Mouse (Mus musculus) ovary, postnatal 14 days (tissue): ENCODE measurements at regions not wholly inside any gene's neighbourhood (a gene's known extent, or its start where the extent isn't known, plus 50 kb on each side); places are given as distances from the start of the nearest gene placed in this dataset.

Source experiments
- DNase-seq: peaks from one replicate; pipeline ENCODE4 v3.0.0; 2022; ENCODE audit warnings: low spot score

DNA sequence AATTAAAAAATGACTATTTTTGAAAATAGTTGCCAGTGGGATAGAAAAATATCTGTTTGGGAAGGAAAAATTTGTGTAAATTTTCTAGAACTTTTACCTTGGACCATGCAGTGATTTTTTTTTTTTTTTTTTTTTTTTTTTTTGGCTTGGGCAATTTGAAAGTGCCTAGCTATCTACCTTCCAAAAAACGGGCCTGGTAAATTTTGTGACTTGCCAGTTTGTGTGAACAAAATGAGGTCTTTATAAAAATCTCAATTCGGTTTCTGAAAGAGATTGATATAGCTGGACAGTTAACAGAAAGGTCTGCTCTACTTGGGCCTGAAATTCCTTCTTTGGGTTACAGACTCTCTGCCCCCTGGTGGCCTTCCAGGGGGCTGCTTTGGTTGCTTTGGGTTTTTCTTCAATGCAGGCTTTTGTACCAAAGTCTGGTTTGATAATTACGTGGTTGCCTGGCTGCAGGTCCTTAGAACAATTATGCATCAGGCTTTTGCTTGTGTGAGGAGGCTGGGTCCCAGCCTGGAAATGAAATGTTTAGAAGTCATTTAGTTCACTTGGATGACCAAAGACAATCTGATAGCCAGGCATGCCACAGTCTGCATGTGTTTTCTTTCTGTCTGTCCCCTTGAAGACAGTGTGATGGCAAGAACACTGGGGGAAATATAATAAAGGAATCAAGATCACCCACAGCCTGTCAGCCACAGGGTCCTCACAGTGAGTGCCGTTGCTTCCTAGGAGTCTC is 75.6 kb upstream of the Jazf1 start:
- peak; percentile 20 for DNase-seq

DNA sequence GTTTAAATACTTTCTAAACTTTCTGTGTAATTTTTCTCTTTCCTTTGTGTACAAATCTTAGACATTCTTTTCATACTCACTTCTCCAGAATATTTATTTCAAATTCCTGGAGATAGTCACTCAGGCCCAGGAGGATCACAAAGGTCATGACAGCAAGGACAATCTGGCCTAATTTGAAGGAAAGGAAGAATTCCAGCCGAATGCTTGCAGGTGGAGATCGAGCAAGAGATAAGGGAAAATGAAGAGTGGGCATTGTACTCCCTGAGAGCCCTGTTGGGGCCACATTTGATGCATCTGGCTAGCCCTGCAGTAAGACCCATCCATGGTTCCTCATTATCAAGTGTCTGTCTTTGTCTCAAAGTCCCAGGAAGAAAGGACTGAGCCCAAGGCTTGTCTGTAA is 66.0 kb upstream of the Jazf1 start:
- DNase-seq = no peak

DNA sequence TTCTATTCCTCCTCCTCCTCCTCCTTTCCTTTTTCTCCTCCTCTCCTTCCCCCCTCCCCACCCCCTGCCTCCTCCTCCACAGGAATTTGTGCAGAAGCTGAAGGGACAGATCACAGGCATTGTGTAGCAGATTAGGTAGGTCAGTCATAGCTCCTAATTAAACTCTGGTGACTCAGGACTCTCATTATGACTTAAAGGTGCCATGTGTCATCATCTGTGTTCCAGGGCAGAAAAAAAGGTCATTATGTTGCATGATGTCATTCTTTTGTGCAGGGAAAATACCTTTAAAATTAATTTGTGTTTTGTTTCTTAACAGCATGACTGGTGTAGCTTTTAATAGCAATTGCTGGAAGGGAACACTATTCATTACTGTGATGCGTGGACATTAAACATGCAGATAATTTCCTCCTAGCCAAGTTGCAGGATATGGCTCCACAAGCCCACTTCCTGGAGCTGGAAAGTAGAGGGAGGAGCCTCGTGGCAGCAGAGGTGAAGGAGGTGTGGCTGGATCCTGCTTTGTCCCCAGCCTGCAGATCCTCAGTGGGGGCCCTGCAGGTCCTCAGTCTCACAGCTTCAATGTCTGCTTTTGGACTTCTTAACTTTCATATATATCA is 62.4 kb upstream of the Jazf1 start:
- DNase-seq = no peak

GRCm38 (mm10) chr6:53126776-53127175 is 58.3 kb upstream of the Jazf1 start:
- DNase-seq = no peak

GRCm38 (mm10) chr6:53124800-53125450 is 56.5 kb upstream of the Jazf1 start:
- DNase-seq = no peak

GRCm38 (mm10) chr6:53120385-53120784 is 52.0 kb upstream of the Jazf1 start:
- no peak for DNase-seq
